Mouse (Mus musculus) E14TG2a.4 (cell line): ENCODE measurements around the gene Nuak2.

Experiments
- CTCF ChIP-seq: conservative IDR thresholded peaks from 2 replicates; pipeline ENCODE4 v1.5.1; 2014; ENCODE audit warnings: low read length
- NANOG ChIP-seq: IDR thresholded peaks from 2 replicates; pipeline ENCODE4 v1.6.1; 2014; ENCODE audit warnings: borderline replicate concordance, low read length, mixed read lengths

DNA sequence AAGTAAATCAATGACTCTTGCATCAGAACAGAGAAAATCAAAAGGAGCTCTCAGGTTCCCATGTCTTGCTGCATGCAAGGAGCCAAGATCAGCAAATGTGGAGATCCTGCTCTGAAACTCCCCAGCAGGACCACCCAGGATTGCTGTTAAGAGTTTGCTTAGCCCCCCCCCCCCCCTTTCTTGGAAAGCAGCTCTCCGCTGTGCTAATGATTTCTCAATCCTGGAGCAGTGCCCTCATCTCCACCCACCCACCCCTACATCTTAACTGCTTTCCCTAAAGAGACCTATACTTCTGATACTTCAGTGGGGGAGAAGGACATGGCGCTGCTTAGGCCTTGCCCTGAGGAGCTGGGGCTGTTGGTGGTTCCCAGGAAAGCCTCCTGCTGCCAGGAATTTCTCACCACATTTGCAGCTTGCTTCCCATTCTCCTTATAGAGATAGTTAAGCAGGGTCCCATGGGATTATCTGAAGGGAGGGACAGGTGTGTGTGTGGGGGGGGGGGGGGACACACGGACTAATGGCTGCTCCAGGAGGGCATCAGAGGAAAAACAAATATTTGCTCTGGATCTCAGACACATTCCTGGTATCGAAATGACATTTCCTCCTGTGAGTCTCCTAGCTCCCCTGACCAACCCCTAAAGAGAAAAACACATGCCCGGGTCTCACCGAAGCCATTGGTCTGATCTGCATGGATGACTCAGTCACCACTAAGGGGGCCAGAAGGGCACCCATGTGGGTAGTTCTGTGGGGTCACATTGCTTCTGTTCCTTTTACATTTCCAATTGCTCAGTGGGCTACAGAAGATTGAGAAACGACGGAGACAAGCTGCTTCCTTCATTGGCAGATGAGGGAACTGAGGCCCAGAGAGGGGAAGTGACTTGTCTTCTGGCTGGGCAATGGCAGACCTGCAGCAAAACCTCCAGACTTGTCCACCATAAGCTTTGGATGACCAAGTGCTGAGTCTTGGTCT, 2.3 kb downstream of the Nuak2 start:
- TF ChIP-seq CTCF (no peak), NANOG (no peak)
